Mouse (Mus musculus) urinary bladder, postnatal 10 days (tissue): ENCODE measurements around the gene Nfib.

Experiments
- DNase-seq: peaks from one replicate; pipeline ENCODE4 v3.0.0; 2022; ENCODE audit warnings: low spot score

Nfib gene

GRCm38 (mm10) chr4:82624285-82625045 is 81.1 kb downstream of the Nfib start:
- DNase-seq = no peak

- DNase-seq = no peak
Measured at GRCm38 (mm10) chr4:82623835-82624234, 81.7 kb downstream of the Nfib start.

- DNase-seq = no peak
Measured at GRCm38 (mm10) chr4:82623081-82623538, 82.4 kb downstream of the Nfib start.

- DNase-seq = no peak
Measured at GRCm38 (mm10) chr4:82622321-82622836, 83.2 kb downstream of the Nfib start.

GRCm38 (mm10) chr4:82619539-82619941 is 86.0 kb downstream of the Nfib start:
- no peak for DNase-seq

GRCm38 (mm10) chr4:82619003-82619402 is 86.5 kb downstream of the Nfib start:
- DNase-seq = no peak

- DNase-seq = no peak
Measured at GRCm38 (mm10) chr4:82617257-82617656, 88.3 kb downstream of the Nfib start.

- no peak for DNase-seq
Measured at GRCm38 (mm10) chr4:82615712-82616111, 89.8 kb downstream of the Nfib start.

- no peak for DNase-seq
Measured at GRCm38 (mm10) chr4:82614466-82614805, 91.1 kb downstream of the Nfib start.

GRCm38 (mm10) chr4:82613606-82614465 is 91.7 kb downstream of the Nfib start:
- DNase-seq = no peak

GRCm38 (mm10) chr4:82609676-82610075 is 95.9 kb downstream of the Nfib start:
- DNase-seq = no peak

GRCm38 (mm10) chr4:82608768-82609610 is 96.6 kb downstream of the Nfib start:
- no peak for DNase-seq

GRCm38 (mm10) chr4:82607266-82607665 is 98.3 kb downstream of the Nfib start:
- no peak for DNase-seq

- no peak for DNase-seq
Measured at GRCm38 (mm10) chr4:82606351-82606750, 99.2 kb downstream of the Nfib start.

- no peak for DNase-seq
Measured at GRCm38 (mm10) chr4:82605034-82605784, 100.3 kb downstream of the Nfib start.

GRCm38 (mm10) chr4:82604501-82604900 is 101.0 kb downstream of the Nfib start:
- DNase-seq = no peak

- DNase-seq = no peak
Measured at GRCm38 (mm10) chr4:82600636-82601035, 104.9 kb downstream of the Nfib start.

GRCm38 (mm10) chr4:82598436-82598835 is 107.1 kb downstream of the Nfib start:
- DNase-seq = no peak

- no peak for DNase-seq
Measured at GRCm38 (mm10) chr4:82593681-82594666, 111.6 kb downstream of the Nfib start.
